Mouse (Mus musculus): Measurements from ENCODE around the gene Mars.

DNA sequence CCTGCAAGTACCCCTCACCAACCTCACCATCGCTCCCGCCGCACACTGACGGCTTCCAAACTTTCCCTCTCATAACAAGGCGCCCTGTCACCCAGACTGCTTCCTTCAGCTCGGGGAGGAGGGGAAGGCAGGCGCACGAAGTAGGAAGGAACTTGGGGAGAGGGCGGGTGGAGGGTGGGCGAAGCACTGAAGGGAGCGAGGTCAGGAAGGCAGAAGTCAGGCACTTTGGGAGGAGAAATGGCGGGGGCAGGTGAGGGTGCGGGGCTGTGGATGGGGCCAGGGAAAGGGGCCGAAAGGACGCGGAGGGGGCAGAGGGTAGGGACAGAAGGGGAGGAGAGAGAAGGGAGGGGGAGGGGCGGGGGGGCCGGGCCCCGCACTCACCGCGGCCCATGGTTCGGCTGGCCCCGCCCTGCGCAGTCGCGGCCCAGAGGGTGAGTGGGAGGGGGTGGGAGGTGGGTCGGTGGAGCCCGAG is 23.2 kb downstream of the Mars start:
- no peak for TF ChIP-seq POLR2A (IDR thresholded peaks at IDR 0.05; ENCODE audit: control insufficient read depth, low read depth, low read length)
- no peak for TF ChIP-seq CTCF (IDR thresholded peaks at IDR 0.05; ENCODE audit: control insufficient read depth, insufficient read depth, insufficient replicate concordance, low read depth, low read length)

All from testis, adult 2 months (tissue).